Mouse (Mus musculus) cerebellum, adult 2 months (tissue): ENCODE measurements around the gene Gm28038.

Source experiments
- CTCF ChIP-seq: fragments of 200-500 bp; IDR thresholded peaks from 2 replicates; pipeline ENCODE4 v1.5.1; 2011; ENCODE audit warnings: low read depth, mild to moderate bottlenecking, control low read depth, low read length, moderate library complexity, borderline replicate concordance; ENCODE audit not compliant: insufficient read depth
- POLR2A ChIP-seq: fragments of 200-500 bp; IDR thresholded peaks from 2 replicates; pipeline ENCODE4 v1.6.1; 2011; ENCODE audit warnings: low read length, control low read depth, borderline replicate concordance; ENCODE audit not compliant: insufficient read depth

GRCm38 (mm10) chr2:30237199-30237880 is 43.5 kb upstream of the Gm28038 start, which contains the start of gene Lrrc8a:
- TF ChIP-seq CTCF: peak; percentile 24; the same call in 1 of the 2 replicates
- TF ChIP-seq POLR2A: peak; percentile 62; the same call in 1 of the 2 replicates
